10 mouse cellular contexts compared by ENCODE assay signal in genomic region chr17:29361982-29362691, GRCm38 (mm10). TPM values are rescaled to one million over a fixed set of nuclear protein-coding genes. Genes with fewer than 3 reads are reported as not detected.
DNase-seq lines count a peak whose midpoint lies in the region; ATAC-seq lines count a peak whose summit lies in the region.
"Had no signal": no experiment of that assay in that cellular context is flagged by ENCODE, and none has a peak within 500 bp of the region (broad histone marks: within the 10 kb centered on the region; RNA-seq: fewer than 3 reads in every experiment).

No protein-coding gene starts in this region.

- no peak overlapping the region for H3K4me2 ChIP-seq in midbrain, embryonic 15.5 days
- no peak overlapping the region for H3K4me2 ChIP-seq in midbrain, embryonic 13.5 days (replicated peaks)

- DNase-seq in kidney, postnatal 4 days: peak; percentile 59
- DNase-seq in kidney, postnatal 25 days: no peak
- DNase-seq in R1 (ENCODE audit: low read depth, low spot score): peak; percentile 54
- peak; percentile 62 for DNase-seq in limb, embryonic 10.5 days (ENCODE audit: low spot score)
- peak; percentile 57 to 60 for DNase-seq in spleen, adult 18-20 months
- no peak for DNase-seq in Muller cell, postnatal 12 days (ENCODE audit: inconsistent ontology term)
- DNase-seq: heart, postnatal 10 days had no signal

- no peaks in the 10 kb centered on the region for H3K27me3 ChIP-seq in limb, embryonic 10.5 days (ENCODE audit: low read depth, poor library complexity, severe bottlenecking)
- no peaks in the 10 kb centered on the region for H3K27me3 ChIP-seq in midbrain, embryonic 15.5 days (replicated peaks)
- 0 out of 2 replicates have a peak, but pooled peaks cover 4% of the 10 kb centered on the region for H3K27me3 ChIP-seq in midbrain, embryonic 13.5 days

- 52% methylated on average over 8 of the region's 8 CpGs for WGBS in limb, embryonic 10.5 days
- WGBS in midbrain, embryonic 15.5 days: 59% methylated on average over 8 of the region's 8 CpGs
- WGBS in midbrain, embryonic 13.5 days: 61% methylated on average over 8 of the region's 8 CpGs

- no peak overlapping the region for H3K9ac ChIP-seq in midbrain, embryonic 15.5 days
- no peak overlapping the region for H3K9ac ChIP-seq in midbrain, embryonic 13.5 days (replicated peaks)

- H3K36me3 ChIP-seq in limb, embryonic 10.5 days: no peaks in the 10 kb centered on the region
- H3K36me3 ChIP-seq in midbrain, embryonic 15.5 days (replicated peaks): no peaks in the 10 kb centered on the region
- no peaks in the 10 kb centered on the region for H3K36me3 ChIP-seq in midbrain, embryonic 13.5 days

- no peak overlapping the region for H3K4me3 ChIP-seq in limb, embryonic 10.5 days
- no peak overlapping the region for H3K4me3 ChIP-seq in midbrain, embryonic 15.5 days
- no peak overlapping the region for H3K4me3 ChIP-seq in midbrain, embryonic 13.5 days (replicated peaks)
- H3K4me3 ChIP-seq: erythroblast, embryonic 14.5 days had no signal

- no peaks in the 10 kb centered on the region for H3K9me3 ChIP-seq in limb, embryonic 10.5 days (replicated peaks)
- H3K9me3 ChIP-seq in midbrain, embryonic 15.5 days: no peaks in the 10 kb centered on the region
- H3K9me3 ChIP-seq in midbrain, embryonic 13.5 days: no peaks in the 10 kb centered on the region

- H3K27ac ChIP-seq in limb, embryonic 10.5 days: no peak overlapping the region
- H3K27ac ChIP-seq in midbrain, embryonic 15.5 days: no peak overlapping the region
- H3K27ac ChIP-seq in midbrain, embryonic 13.5 days: no peak overlapping the region

- H3K4me1 ChIP-seq in limb, embryonic 10.5 days: peaks cover 18% of the 10 kb centered on the region
- H3K4me1 ChIP-seq in midbrain, embryonic 15.5 days: peaks cover 11% of the 10 kb centered on the region
- peaks cover 16% of the 10 kb centered on the region for H3K4me1 ChIP-seq in midbrain, embryonic 13.5 days (replicated peaks)

- no peak for ATAC-seq in midbrain, embryonic 15.5 days (replicated peaks)
- no peak for ATAC-seq in midbrain, embryonic 13.5 days

RNA-seq across cellular contexts. Expression of gene Fgd2, which starts 1.4 kb away (rescaled TPM):
- polyA plus RNA-seq in limb, embryonic 10.5 days (2016; fragmentation: Nextera tagmentation; extraction: Ambion mirVana): 6.4 and 6.7 TPM in 2 replicates
- 7.0 and 7.5 TPM in 2 replicates for polyA plus RNA-seq in midbrain, embryonic 15.5 days (2015; fragmentation: Nextera tagmentation; extraction: Ambion mirVana)
- 3.2 and 3.3 TPM in 2 replicates for polyA plus RNA-seq in midbrain, embryonic 13.5 days (2015; fragmentation: Nextera tagmentation; extraction: Ambion mirVana)

RNA-seq across cellular contexts. Expression of gene Mtch1, which starts 14.4 kb away (rescaled TPM):
- 234 and 286 TPM in 2 replicates for polyA plus RNA-seq in limb, embryonic 10.5 days (2016; fragmentation: Nextera tagmentation; extraction: Ambion mirVana)
- 519 and 548 TPM in 2 replicates for polyA plus RNA-seq in midbrain, embryonic 15.5 days (2015; fragmentation: Nextera tagmentation; extraction: Ambion mirVana)
- 398 and 461 TPM in 2 replicates for polyA plus RNA-seq in midbrain, embryonic 13.5 days (2015; fragmentation: Nextera tagmentation; extraction: Ambion mirVana)

RNA-seq across cellular contexts. Expression of gene Pi16, which starts 44.7 kb away (rescaled TPM):
- polyA plus RNA-seq in limb, embryonic 10.5 days (2016; fragmentation: Nextera tagmentation; extraction: Ambion mirVana): 0.34 and 0.35 TPM in 2 replicates
- polyA plus RNA-seq in midbrain, embryonic 15.5 days (2015; fragmentation: Nextera tagmentation; extraction: Ambion mirVana): 3.6 and 4.0 TPM in 2 replicates
- polyA plus RNA-seq in midbrain, embryonic 13.5 days (2015; fragmentation: Nextera tagmentation; extraction: Ambion mirVana): 1.9 and 2.2 TPM in 2 replicates

Comparison
In these comparisons a context has a peak if more than half of its experiments do, and no peak if none do; other contexts are left out.
1. DNase-seq: peak in kidney, postnatal 4 days (2 of 2), R1 (single experiment), limb, embryonic 10.5 days (single experiment) and spleen, adult 18-20 months (2 of 2); none in kidney, postnatal 25 days (0 of 2) and Muller cell, postnatal 12 days (single experiment).